Mouse (Mus musculus): ENCODE results near the gene Crispld2. TPM values are rescaled to one million over a fixed set of nuclear protein-coding genes. Genes with fewer than 3 reads are reported as not detected.

Crispld2 gene
- 7.5 and 8.6 TPM in 2 replicates for polyA plus RNA-seq (2012; rRNA removed)
- 3.9 and 4.5 TPM in 2 replicates for polyA plus RNA-seq (2014; fragmentation: Nextera tagmentation; extraction: Ambion mirVana)

DNA sequence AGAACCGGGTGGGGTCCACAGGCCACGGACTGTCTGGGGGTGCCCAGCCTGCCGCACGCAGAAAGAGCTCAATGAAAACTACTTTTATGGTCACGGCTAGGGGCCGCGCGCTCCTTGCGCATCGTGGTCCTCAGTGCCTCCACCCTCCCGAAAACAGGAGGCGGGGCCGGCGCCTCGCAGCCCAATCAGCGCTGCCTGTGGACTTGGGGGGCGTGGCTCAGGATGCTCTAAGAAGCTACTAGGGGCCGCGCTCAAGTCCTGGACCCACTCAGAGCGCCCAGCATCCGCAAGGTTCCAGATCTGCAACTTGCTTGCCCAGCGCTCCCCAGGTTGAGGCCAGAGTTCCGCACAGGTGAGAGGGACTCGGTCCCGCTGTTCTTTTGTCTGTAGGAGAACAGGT is at the start of gene Crispld2:
Gene Crispld2 (plus strand): TSS at position 190 of the 400 bp plus-strand sequence.
- Histone ChIP-seq H3K9ac (ENCODE audit: low read depth, low read length, severe bottlenecking) (no peak within 1 kb of the TSS), H3K4me2 (replicated peaks; ENCODE audit: low read depth, low read length, severe bottlenecking) (peak within 1 kb of the TSS; percentile 65), H3K27me3 (ENCODE audit: control insufficient read depth, insufficient read depth, low read length) (no peaks in the 10 kb centered on the region), H3K27ac (replicated peaks; ENCODE audit: low read depth, low read length) (0 out of 2 replicates have a peak within 1 kb of the TSS, but pooled peaks have one; percentile 9), H3K4me1 (ENCODE audit: control insufficient read depth, insufficient read depth, low read length) (peaks cover 19% of the 10 kb centered on the region), H3K36me3 (ENCODE audit: control insufficient read depth, insufficient read depth, low read length) (no peaks in the 10 kb centered on the region), H3K9me3 (ENCODE audit: control insufficient read depth, low read length) (no peaks in the 10 kb centered on the region), H3K4me3 (replicated peaks; ENCODE audit: low read length) (peak within 1 kb of the TSS; percentile 35)
- DNase-seq (ENCODE audit: low spot score) (peak; percentile 93), ATAC-seq (ENCODE audit: low FRiP score, low read depth) (peak; percentile 92)
- no peak for TF ChIP-seq POLR2A (IDR thresholded peaks at IDR 0.05; ENCODE audit: borderline replicate concordance, extremely low read depth, insufficient read depth, insufficient read length)
- WGBS, result under 1% methylated on average over 25 of the region's 25 CpGs

DNA sequence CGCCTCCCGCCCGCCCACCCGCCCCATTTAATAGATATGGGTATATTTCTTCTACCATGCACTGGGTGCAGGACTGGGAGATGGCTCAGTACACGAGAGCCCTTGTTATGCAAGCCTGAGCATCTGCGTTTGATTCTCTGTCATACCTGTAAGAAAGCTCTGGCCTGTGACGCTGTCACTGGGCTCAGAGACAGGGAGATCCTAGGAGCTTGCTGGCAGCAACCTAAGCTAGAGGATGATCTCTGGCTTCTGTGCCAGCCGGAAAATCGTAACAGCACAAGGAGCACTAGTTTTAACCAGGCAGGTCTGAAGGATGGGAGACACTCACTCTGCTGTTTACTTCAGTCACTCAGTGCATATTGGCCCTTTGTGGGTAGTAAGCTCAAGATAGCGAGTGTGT is 48.6 kb upstream of the Crispld2 start:
- Histone ChIP-seq H3K9ac (ENCODE audit: low read depth, low read length, severe bottlenecking) (no peak overlapping the region), H3K36me3 (ENCODE audit: control insufficient read depth, insufficient read depth, low read length) (peaks cover 73% of the 10 kb centered on the region), H3K27ac (replicated peaks; ENCODE audit: low read depth, low read length) (no peak overlapping the region), H3K27me3 (ENCODE audit: control insufficient read depth, insufficient read depth, low read length) (no peaks in the 10 kb centered on the region), H3K4me1 (ENCODE audit: control insufficient read depth, insufficient read depth, low read length) (no peaks in the 10 kb centered on the region), H3K4me3 (replicated peaks; ENCODE audit: low read length) (no peak overlapping the region), H3K9me3 (ENCODE audit: control insufficient read depth, low read length) (no peaks in the 10 kb centered on the region), H3K4me2 (replicated peaks; ENCODE audit: low read depth, low read length, severe bottlenecking) (no peak overlapping the region)
- ATAC-seq (ENCODE audit: low FRiP score, low read depth) (no peak), DNase-seq (ENCODE audit: low spot score) (no peak)
- 81% methylated on average over 10 of the region's 10 CpGs for WGBS
- no peak for TF ChIP-seq POLR2A (IDR thresholded peaks at IDR 0.05; ENCODE audit: borderline replicate concordance, extremely low read depth, insufficient read depth, insufficient read length)

DNA sequence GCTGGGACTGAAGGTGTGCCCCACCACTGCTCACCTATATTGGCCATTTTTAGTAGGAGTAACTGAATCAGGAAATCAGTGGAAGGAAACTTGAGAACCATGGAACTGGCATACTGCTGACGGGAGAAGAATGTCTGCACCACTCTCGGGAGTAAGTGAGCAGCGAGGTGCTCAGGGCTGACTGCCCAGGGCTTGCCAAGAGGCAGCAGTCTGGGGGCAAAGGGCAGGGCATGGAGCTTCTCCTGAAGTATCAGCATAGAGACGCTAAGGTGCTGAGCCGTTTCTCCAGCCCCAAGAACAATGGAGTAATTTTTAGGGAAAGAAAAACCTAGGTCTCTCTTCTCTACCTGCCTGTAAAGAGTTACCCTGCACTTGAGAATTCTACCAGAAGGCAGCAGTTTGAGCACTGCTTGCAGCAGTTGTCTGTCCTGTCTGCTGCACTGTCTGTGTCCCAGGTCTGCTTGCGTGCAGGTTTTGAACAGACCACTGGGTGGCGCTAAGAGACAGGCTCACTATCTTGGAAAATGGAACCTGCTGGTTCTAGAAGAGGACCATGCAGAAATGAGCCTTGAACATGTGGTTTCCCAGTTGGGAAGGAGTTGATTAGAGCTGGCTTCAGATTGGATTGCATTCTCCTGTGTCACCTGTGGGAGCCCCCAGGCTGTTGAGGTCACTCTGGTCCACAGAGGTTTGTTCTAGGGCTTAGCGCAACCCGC is 48.0 kb upstream of the Crispld2 start:
- peak; percentile 68 for DNase-seq (ENCODE audit: low spot score)
- peaks cover 75% of the 10 kb centered on the region for H3K36me3 ChIP-seq (ENCODE audit: control insufficient read depth, insufficient read depth, low read length)
- no peak for ATAC-seq (ENCODE audit: low FRiP score, low read depth)

DNA sequence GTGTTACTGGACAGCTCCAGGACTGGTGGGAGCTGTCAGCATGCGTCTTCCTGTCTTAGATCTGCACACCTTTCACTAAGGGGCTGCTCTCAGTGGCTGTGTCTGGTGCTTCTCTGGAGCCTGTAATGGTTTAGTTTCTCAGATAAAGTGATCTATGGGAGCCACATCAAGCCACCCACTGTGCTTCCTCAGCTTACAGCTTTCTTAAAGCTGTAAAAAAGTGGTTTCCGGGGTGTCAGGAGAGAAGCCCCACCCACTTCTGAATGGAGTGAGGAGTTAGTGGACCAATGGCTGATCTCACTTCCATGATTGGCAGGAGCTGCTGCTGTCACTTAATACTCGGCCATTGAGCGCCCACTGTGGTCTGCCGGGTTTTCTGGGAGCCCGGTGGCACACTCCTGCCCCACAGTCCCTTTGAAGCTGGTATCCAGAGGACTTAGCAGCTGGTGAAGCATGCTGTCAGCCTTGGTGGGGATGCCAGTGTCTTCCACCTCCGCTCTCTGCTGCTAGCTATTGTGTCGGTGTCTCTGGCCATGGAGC is 45.8 kb upstream of the Crispld2 start:
- H3K36me3 ChIP-seq (ENCODE audit: control insufficient read depth, insufficient read depth, low read length), result peaks cover 78% of the 10 kb centered on the region
- DNase-seq (ENCODE audit: low spot score) (no peak), ATAC-seq (ENCODE audit: low FRiP score, low read depth) (no peak)
- H3K9ac ChIP-seq (ENCODE audit: low read depth, low read length, severe bottlenecking), result no peak overlapping the region
- no peaks in the 10 kb centered on the region for H3K9me3 ChIP-seq (ENCODE audit: control insufficient read depth, low read length)
- no peak for TF ChIP-seq POLR2A (IDR thresholded peaks at IDR 0.05; ENCODE audit: borderline replicate concordance, extremely low read depth, insufficient read depth, insufficient read length)
- no peak overlapping the region for H3K4me2 ChIP-seq (replicated peaks; ENCODE audit: low read depth, low read length, severe bottlenecking)
- H3K4me3 ChIP-seq (replicated peaks; ENCODE audit: low read length), result no peak overlapping the region
- no peak overlapping the region for H3K27ac ChIP-seq (replicated peaks; ENCODE audit: low read depth, low read length)
- WGBS, result 76% methylated on average over 8 of the region's 8 CpGs
- H3K27me3 ChIP-seq (ENCODE audit: control insufficient read depth, insufficient read depth, low read length), result no peaks in the 10 kb centered on the region
- H3K4me1 ChIP-seq (ENCODE audit: control insufficient read depth, insufficient read depth, low read length), result no peaks in the 10 kb centered on the region

More for the DNA sequence above, 48.0 kb upstream of the Crispld2 start:
- TF ChIP-seq POLR2A (IDR thresholded peaks at IDR 0.05; ENCODE audit: borderline replicate concordance, extremely low read depth, insufficient read depth, insufficient read length), result no peak
- no peak overlapping the region for H3K27ac ChIP-seq (replicated peaks; ENCODE audit: low read depth, low read length)
- H3K4me1 ChIP-seq (ENCODE audit: control insufficient read depth, insufficient read depth, low read length), result no peaks in the 10 kb centered on the region
- no peaks in the 10 kb centered on the region for H3K27me3 ChIP-seq (ENCODE audit: control insufficient read depth, insufficient read depth, low read length)
- 62% methylated on average over 9 of the region's 9 CpGs for WGBS
- no peaks in the 10 kb centered on the region for H3K9me3 ChIP-seq (ENCODE audit: control insufficient read depth, low read length)
- H3K4me3 ChIP-seq (replicated peaks; ENCODE audit: low read length), result no peak overlapping the region
- H3K4me2 ChIP-seq (replicated peaks; ENCODE audit: low read depth, low read length, severe bottlenecking), result no peak overlapping the region
- H3K9ac ChIP-seq (ENCODE audit: low read depth, low read length, severe bottlenecking), result no peak overlapping the region

DNA sequence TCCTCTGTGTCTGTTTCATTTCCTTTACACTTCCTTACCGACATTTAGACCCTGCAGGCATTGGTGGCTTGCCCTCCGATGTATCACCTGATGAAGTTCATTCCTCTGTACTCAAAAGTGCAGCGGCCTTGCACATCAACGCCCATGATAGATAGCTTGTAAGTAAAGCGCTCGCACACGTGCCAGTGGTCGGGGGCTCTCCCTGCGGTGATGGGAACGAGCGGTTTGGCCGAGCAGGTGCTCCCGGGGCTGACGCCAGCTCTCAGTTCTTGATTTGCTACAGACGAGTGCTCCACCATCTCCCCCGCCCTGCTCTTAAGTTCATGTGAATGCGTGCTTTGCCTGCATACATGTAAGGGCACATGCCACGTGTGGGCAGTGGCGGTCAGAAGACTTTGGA is 44.6 kb upstream of the Crispld2 start:
- ATAC-seq (ENCODE audit: low FRiP score, low read depth), result no peak
- Histone ChIP-seq H3K4me2 (replicated peaks; ENCODE audit: low read depth, low read length, severe bottlenecking) (no peak overlapping the region), H3K9ac (ENCODE audit: low read depth, low read length, severe bottlenecking) (no peak overlapping the region), H3K4me1 (ENCODE audit: control insufficient read depth, insufficient read depth, low read length) (no peaks in the 10 kb centered on the region), H3K36me3 (ENCODE audit: control insufficient read depth, insufficient read depth, low read length) (peaks cover 78% of the 10 kb centered on the region), H3K27ac (replicated peaks; ENCODE audit: low read depth, low read length) (no peak overlapping the region), H3K27me3 (ENCODE audit: control insufficient read depth, insufficient read depth, low read length) (no peaks in the 10 kb centered on the region), H3K4me3 (replicated peaks; ENCODE audit: low read length) (no peak overlapping the region), H3K9me3 (ENCODE audit: control insufficient read depth, low read length) (no peaks in the 10 kb centered on the region)
- no peak for DNase-seq (ENCODE audit: low spot score)
- 86% methylated on average over 19 of the region's 19 CpGs for WGBS
- no peak for TF ChIP-seq POLR2A (IDR thresholded peaks at IDR 0.05; ENCODE audit: borderline replicate concordance, extremely low read depth, insufficient read depth, insufficient read length)
